Mouse (Mus musculus) Patski (cell line): ENCODE results near the gene Ksr1. TPM values are rescaled to one million over a fixed set of nuclear protein-coding genes. Genes with fewer than 3 reads are reported as not detected.
A peak's percentile ranks its signal among the peaks of the same experiment; 100 is the strongest.

Experiments
- ATAC-seq: fragments of 100-300 bp; one replicate; pipeline ENCODE4 v1.8.0; 2021
- CTCF ChIA-PET: fragments of 350-600 bp; sonication (Branson Sonifier 250); formaldehyde crosslinking; loops from one replicate; lab custom pipeline; 2022; ENCODE audit warnings: inconsistent platforms; lab: Charles Lee
- POLR2A ChIA-PET: fragments of 350-600 bp; sonication (Branson Sonifier 250); formaldehyde crosslinking; loops from one replicate; lab custom pipeline; 2022; ENCODE audit warnings: antibody characterized with exemption, inconsistent platforms; lab: Charles Lee
- DNase-seq: peaks from one replicate; pipeline ENCODE4 v3.0.0-alpha.2; 2011; ENCODE audit warnings: low read depth, low spot score
- H3K27me3 ChIP-seq: fragments of 371-371 bp; one replicate; pipeline ENCODE4 v1.5.1; 2021
- CTCF ChIP-seq: fragments of 100-300 bp; IDR thresholded peaks from one replicate; pipeline ENCODE4 v1.5.1; 2021
- in situ Hi-C: fragments of 300-500 bp; cut with MboI; formaldehyde crosslinking; loops from 3 replicates; pipeline ENCODE4 v1.11.1; 2018; ENCODE audit warnings: low pct_unique_long_range_greater_than_20kb, mixed read lengths
- polyA plus RNA-seq: library from polyadenylated mRNA; unstranded; gene quantifications from one replicate; pipeline ENCODE4 v1.2.3, GENCODE M21; 2021

The Ksr1 gene
- polyA plus RNA-seq, 1 experiment from 2014 or later, result 10.0 TPM

GRCm38 (mm10) chr11:79050781-79051507, 95.3 kb downstream of the Ksr1 start:
- in situ Hi-C loops, result no loop called here
- DNase-seq (no peak), ATAC-seq (no peak)
- POLR2A ChIA-PET, result interaction anchor here (0.6 kb wide), 1 partner anchor 375 kb away, joined by 3 read pairs; no protein-coding TSS in a partner anchor
- H3K27me3 ChIP-seq, result no peaks in the 10 kb centered on the region
- TF ChIP-seq CTCF, result no peak
- CTCF ChIA-PET, result no interaction called here

GRCm38 (mm10) chr11:79048906-79049305, 97.3 kb downstream of the Ksr1 start:
- no peak for DNase-seq
- CTCF ChIA-PET, result no interaction called here
- in situ Hi-C loops, result no loop called here
- POLR2A ChIA-PET, result no interaction called here
- H3K27me3 ChIP-seq, result no peaks in the 10 kb centered on the region
- TF ChIP-seq CTCF, result no peak
- ATAC-seq, result no peak

GRCm38 (mm10) chr11:79047180-79047727, 99.0 kb downstream of the Ksr1 start:
- ChIA-PET CTCF (interaction anchor here (0.7 to 1.0 kb wide), 3 partner anchors 10 to 538 kb away, joined by 3 read pairs; no protein-coding TSS in a partner anchor), POLR2A (no interaction called here)
- in situ Hi-C loops, result no loop called here
- TF ChIP-seq CTCF, result no peak
- DNase-seq (no peak), ATAC-seq (no peak)
- no peaks in the 10 kb centered on the region for H3K27me3 ChIP-seq

- in situ Hi-C loops, result no loop called here
- ATAC-seq (no peak), DNase-seq (no peak)
- H3K27me3 ChIP-seq, result no peaks in the 10 kb centered on the region
- TF ChIP-seq CTCF, result no peak
- ChIA-PET POLR2A (no interaction called here), CTCF (interaction anchor here (0.7 kb wide), 1 partner anchor 15 kb away, joined by 3 read pairs; no protein-coding TSS in a partner anchor)
Measured at GRCm38 (mm10) chr11:79046561-79047155, 99.5 kb downstream of the Ksr1 start.

- ChIA-PET CTCF (interaction anchor here (1.1 kb wide), 1 partner anchor 15 kb away, joined by 3 read pairs; no protein-coding TSS in a partner anchor), POLR2A (no interaction called here)
- DNase-seq (no peak), ATAC-seq (no peak)
- TF ChIP-seq CTCF, result no peak
- no peaks in the 10 kb centered on the region for H3K27me3 ChIP-seq
- in situ Hi-C loops, result no loop called here
Measured at GRCm38 (mm10) chr11:79045231-79045630, 101.0 kb downstream of the Ksr1 start.

- in situ Hi-C loops, result no loop called here
- ATAC-seq (no peak), DNase-seq (no peak)
- ChIA-PET POLR2A (no interaction called here), CTCF (no interaction called here)
- TF ChIP-seq CTCF, result no peak
- H3K27me3 ChIP-seq, result no peaks in the 10 kb centered on the region
Measured at GRCm38 (mm10) chr11:79044798-79045197, 101.4 kb downstream of the Ksr1 start.

GRCm38 (mm10) chr11:79041908-79042430, 104.2 kb downstream of the Ksr1 start:
- in situ Hi-C loops, result no loop called here
- ChIA-PET POLR2A (no interaction called here), CTCF (interaction anchor here (1.5 kb wide), 1 partner anchor 17 kb away, joined by 4 read pairs; no protein-coding TSS in a partner anchor)
- no peak for TF ChIP-seq CTCF
- no peak for ATAC-seq
- H3K27me3 ChIP-seq, result no peaks in the 10 kb centered on the region
- no peak for DNase-seq

- no peak for TF ChIP-seq CTCF
- ChIA-PET POLR2A (no interaction called here), CTCF (no interaction called here)
- DNase-seq (peak; percentile 51), ATAC-seq (peak; percentile 59)
- no peaks in the 10 kb centered on the region for H3K27me3 ChIP-seq
- in situ Hi-C loops, result no loop called here
Measured at GRCm38 (mm10) chr11:79039488-79039887, 106.7 kb downstream of the Ksr1 start.

- DNase-seq (no peak), ATAC-seq (no peak)
- POLR2A ChIA-PET, result interaction anchor here (0.9 to 1.0 kb wide), 2 partner anchors 175 to 176 kb away, joined by 3 read pairs; no protein-coding TSS in a partner anchor
- no peaks in the 10 kb centered on the region for H3K27me3 ChIP-seq
- in situ Hi-C loops, result no loop called here
- TF ChIP-seq CTCF, result no peak
- CTCF ChIA-PET, result no interaction called here
Measured at GRCm38 (mm10) chr11:79037555-79037954, 108.7 kb downstream of the Ksr1 start.

GRCm38 (mm10) chr11:79036324-79036723, 109.9 kb downstream of the Ksr1 start:
- H3K27me3 ChIP-seq, result no peaks in the 10 kb centered on the region
- ATAC-seq, result no peak
- CTCF ChIA-PET, result no interaction called here
- DNase-seq, result no peak
- in situ Hi-C loops, result no loop called here
- no peak for TF ChIP-seq CTCF
- POLR2A ChIA-PET, result interaction anchor here (1.0 kb wide), 1 partner anchor 177 kb away, joined by 3 read pairs; no protein-coding TSS in a partner anchor
